Mouse (Mus musculus): ENCODE data around the gene Snx15.

Snx15 gene

GRCm38 (mm10) chr19:6069851-6070250 lies 58.3 kb downstream of the Snx15 start:
- DNase-seq = no peak

Measured in cerebellum, adult 8-10 months (tissue).